Mouse (Mus musculus): ENCODE results near the gene Acsbg2.

Gene Acsbg2

GRCm38 (mm10) chr17:56871767-56872166 lies 2.5 kb downstream of the Acsbg2 start:
- DNase-seq (ENCODE audit: low spot score) = no peak

GRCm38 (mm10) chr17:56870287-56870953 lies 3.8 kb downstream of the Acsbg2 start:
- no peak for DNase-seq (ENCODE audit: low spot score)

GRCm38 (mm10) chr17:56869481-56869977 lies 4.7 kb downstream of the Acsbg2 start:
- DNase-seq (ENCODE audit: low spot score) = no peak

GRCm38 (mm10) chr17:56866071-56866470 lies 8.2 kb downstream of the Acsbg2 start:
- DNase-seq (ENCODE audit: low spot score) = no peak

GRCm38 (mm10) chr17:56861197-56861596 lies 13.1 kb downstream of the Acsbg2 start:
- no peak for DNase-seq (ENCODE audit: low spot score)

GRCm38 (mm10) chr17:56858922-56859321 lies 15.3 kb downstream of the Acsbg2 start:
- no peak for DNase-seq (ENCODE audit: low spot score)

- peak; percentile 21 for DNase-seq (ENCODE audit: low spot score)
Measured at GRCm38 (mm10) chr17:56858216-56858615, 16.0 kb downstream of the Acsbg2 start.

- DNase-seq (ENCODE audit: low spot score) = no peak
Measured at GRCm38 (mm10) chr17:56855421-56855820, 18.8 kb downstream of the Acsbg2 start.

DNA sequence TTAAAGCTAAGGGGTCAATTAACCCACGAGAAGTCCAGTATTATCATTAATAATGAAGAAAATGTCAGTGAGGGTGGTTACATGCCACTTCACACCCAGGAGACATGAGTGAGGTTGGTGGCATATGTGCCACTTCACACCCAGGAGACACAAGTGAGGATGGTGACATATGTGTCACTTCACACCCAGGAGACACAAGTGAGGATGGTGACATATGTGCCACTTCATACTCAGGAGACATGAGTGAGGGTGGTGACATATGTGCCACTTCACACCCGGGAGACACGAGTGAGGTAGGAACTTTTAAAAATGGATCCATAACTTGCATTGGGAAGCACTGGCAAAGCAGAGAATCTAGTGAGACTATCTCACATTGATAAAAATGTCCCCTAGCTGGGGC lies 23.1 kb downstream of the Acsbg2 start:
- DNase-seq (ENCODE audit: low spot score) = no peak

DNA sequence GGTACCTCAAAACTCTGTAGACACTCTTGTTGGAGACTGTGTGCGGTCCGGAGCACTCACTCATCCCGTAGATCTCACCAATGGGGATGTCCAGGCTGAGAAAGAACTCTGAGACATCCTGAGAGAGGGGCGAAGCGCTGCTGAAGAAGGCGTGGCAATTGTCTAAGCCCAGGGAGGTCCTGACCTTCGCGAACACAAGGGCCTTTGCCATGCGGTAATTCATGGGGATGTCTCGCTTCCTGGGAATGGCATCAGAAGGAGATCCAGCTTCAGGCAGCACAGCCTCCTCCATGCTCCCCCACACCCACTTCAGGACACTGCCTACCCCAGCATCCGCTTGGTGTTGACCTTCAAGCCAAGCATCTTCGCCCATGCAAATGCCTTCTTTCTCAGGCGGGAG lies 24.5 kb downstream of the Acsbg2 start:
- no peak for DNase-seq (ENCODE audit: low spot score)

DNA sequence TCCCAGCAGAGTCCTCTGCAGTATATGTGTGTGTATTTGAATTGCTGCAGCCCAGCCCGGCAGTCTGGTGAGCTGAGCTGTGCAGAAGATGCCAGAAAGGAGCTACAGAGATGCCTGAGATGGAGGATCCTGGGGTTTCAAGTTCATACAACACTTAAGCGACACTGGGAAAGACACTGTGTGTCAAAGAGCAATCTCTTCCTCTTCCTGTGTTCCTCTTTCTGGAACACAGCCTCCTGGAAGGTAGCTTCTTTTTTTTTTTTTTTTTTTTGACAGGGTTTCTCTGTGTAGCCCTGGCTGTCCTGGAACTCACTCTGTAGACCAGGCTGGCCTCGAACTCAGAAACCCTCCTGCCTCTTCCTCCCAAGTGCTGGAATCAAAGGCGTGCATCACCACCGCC lies 25.5 kb downstream of the Acsbg2 start:
- DNase-seq (ENCODE audit: low spot score) = no peak

- DNase-seq (ENCODE audit: low spot score) = no peak
Measured at GRCm38 (mm10) chr17:56843678-56844077, 30.6 kb downstream of the Acsbg2 start.

GRCm38 (mm10) chr17:56842173-56842572 lies 32.1 kb downstream of the Acsbg2 start:
- DNase-seq (ENCODE audit: low spot score) = no peak

DNA sequence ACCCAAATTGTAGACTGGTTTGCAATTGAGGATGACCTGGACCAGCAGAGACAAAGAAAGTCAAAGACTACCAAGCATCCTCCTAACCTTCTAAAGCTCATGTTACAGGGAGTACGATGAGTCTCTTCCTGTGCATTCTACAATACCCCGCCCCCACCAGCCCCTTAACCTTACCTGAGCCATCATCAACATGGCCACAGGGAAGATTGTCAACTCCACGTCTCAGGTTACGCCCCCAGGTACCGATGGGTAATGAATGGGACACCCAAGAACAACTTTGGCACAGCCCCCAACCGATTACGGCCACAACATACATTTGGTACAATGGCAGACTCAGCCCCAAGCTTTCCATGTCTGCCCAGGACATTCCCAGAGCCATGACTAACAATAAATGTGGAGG lies 33.7 kb downstream of the Acsbg2 start:
- no peak for DNase-seq (ENCODE audit: low spot score)

DNA sequence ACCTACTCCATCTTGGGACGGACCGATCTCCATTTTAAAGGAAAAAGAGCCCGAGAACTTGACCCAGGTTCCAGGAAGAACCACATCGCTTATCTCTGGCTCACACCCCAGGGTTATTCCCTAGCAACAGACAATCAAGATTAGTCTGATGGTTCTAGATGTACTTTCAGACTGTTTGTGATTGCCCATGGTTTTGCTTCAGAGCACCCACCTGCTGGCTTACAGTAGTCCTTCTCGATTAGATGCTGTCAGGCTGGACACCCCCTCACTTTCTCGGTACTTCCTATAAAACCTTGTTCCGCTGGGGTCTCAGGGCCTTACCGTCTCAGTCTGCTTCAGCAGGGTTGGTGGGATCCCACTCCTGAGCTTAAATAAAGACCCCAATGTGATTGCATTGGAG lies 37.9 kb downstream of the Acsbg2 start:
- no peak for DNase-seq (ENCODE audit: low spot score)

DNA sequence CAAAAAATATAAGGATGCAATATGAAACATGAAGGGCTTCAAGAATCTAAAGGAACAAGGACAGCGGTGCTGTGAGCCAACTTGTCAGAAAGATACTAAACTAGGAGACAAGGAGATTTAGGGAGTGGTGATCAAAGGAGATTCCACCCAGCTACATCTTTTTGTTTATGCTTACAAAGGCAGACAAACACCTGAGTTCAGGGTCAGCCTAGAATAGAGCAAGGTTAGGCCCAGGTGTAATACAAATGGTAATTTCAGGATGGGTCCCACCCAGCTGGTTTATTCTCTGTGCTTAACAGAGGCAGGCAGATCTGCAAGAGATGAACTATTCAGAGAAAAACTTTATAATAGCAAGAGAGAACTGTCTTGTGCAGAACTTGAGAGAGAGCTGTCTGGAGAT lies 40.9 kb downstream of the Acsbg2 start:
- DNase-seq (ENCODE audit: low spot score) = no peak

GRCm38 (mm10) chr17:56832918-56833317 lies 41.3 kb downstream of the Acsbg2 start:
- DNase-seq (ENCODE audit: low spot score) = no peak

- peak; percentile 97 for DNase-seq (ENCODE audit: low spot score)
Measured at GRCm38 (mm10) chr17:56831111-56831816, 43.0 kb downstream of the Acsbg2 start.

- DNase-seq (ENCODE audit: low spot score) = no peak
Measured at GRCm38 (mm10) chr17:56830411-56831110, 43.7 kb downstream of the Acsbg2 start, which contains the start of gene Rfx2. TSS of gene Rfx2 (minus strand) at chr17:56831013.

DNA sequence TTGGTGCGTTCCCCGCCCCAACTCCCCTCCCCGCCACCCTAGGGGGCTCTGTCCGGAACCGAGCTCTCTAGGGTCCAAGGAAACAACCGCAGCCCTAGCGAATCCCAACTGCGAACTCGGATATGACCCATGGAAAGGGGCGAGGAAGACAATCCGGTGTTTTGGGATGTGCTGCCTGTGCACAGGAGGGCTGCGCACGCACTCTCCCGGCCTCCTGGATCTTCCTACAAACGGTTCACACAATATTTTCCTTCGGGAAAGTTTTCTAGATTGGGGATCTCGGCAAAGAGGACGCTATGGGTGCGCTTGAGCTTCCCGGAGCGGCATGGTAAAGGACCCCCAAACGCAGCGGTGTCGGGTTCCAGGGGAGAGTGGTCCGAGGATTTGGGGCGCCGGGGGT lies 44.5 kb downstream of the Acsbg2 start:
- no peak for DNase-seq (ENCODE audit: low spot score)

DNA sequence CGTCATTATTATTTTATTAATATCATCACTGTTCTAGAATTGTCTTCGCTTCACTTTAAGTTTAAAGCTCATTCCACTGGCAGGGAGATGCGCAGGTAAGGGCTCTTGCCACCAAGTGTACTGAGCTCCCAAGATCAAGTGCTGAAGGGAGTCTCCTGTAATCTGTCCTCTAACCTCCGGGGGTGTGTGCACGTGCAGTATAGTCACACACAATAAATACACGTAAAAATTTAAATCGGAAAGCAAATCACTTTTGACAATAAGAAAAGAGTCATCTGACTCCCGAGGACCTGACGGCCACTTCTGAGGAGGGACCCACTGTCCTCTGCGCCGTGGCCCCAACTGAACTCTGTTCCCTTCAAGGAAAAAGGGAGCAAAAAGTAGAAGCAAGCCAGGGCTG lies 45.1 kb downstream of the Acsbg2 start:
- no peak for DNase-seq (ENCODE audit: low spot score)

- no peak for DNase-seq (ENCODE audit: low spot score)
Measured at GRCm38 (mm10) chr17:56826718-56827117, 47.5 kb downstream of the Acsbg2 start.

- no peak for DNase-seq (ENCODE audit: low spot score)
Measured at GRCm38 (mm10) chr17:56823352-56823751, 50.9 kb downstream of the Acsbg2 start.

Data from left cerebral cortex, adult 11 months (tissue).